ENCODE assay signal across 14 mouse cellular contexts in the genomic region with DNA sequence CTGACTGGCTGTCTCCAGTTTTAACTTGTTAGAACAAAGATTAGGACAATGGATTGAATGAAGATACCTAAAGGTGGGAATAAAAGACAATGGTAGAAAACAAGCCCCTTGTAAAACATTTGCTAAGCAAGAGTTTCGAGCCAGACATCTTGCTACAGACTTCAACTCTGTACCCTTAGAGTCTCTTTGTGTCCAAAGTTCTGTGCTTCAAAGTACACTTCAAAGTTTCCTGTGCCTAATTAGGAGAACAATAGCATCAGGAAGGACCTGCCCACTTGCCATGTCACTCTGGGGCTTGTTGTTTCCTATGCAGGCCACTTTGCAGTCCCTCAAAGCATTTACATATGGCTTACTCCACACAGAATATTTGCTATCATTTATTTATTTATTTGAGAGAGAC. TPM values are rescaled to one million over a fixed set of nuclear protein-coding genes. Genes with fewer than 3 reads are reported as not detected.
DNase-seq lines count a peak whose midpoint lies in the region; ATAC-seq and TF ChIP-seq lines count a peak whose summit lies in the region.
"Had no signal": no experiment of that assay in that cellular context is flagged by ENCODE, and none has a peak within 500 bp of the region (broad histone marks: within the 10 kb centered on the region; RNA-seq: fewer than 3 reads in every experiment).

No protein-coding gene starts in this region.

- 72% methylated on average over 1 of the region's 1 CpGs for WGBS in embryonic facial prominence, embryonic 14.5 days
- 64% methylated on average over 1 of the region's 1 CpGs for WGBS in kidney, embryonic 16.5 days

- H3K4me1 ChIP-seq in embryonic facial prominence, embryonic 14.5 days (ENCODE audit: control insufficient read depth, insufficient read depth, low read length) = peaks cover 9% of the 10 kb centered on the region; the same call in 1 of the 2 replicates
- H3K4me1 ChIP-seq in kidney, embryonic 16.5 days (ENCODE audit: insufficient read depth, low read length) = peaks cover 10% of the 10 kb centered on the region
- H3K4me1 ChIP-seq: midbrain, embryonic 15.5 days had no signal

- DNase-seq in left cerebral cortex, adult 2 months (ENCODE audit: extremely low spot score in 1 of 2, low spot score in 2 of 2) = no peak
- no peak for DNase-seq in left cerebral cortex, postnatal 14 days (ENCODE audit: low spot score in 2 of 2)
- peak; percentile 91 for DNase-seq in ES-CJ7 (ENCODE audit: low read depth, low spot score)
- no peak for DNase-seq in embryonic facial prominence, embryonic 14.5 days (ENCODE audit: low spot score)
- DNase-seq in spleen, postnatal 10 days (ENCODE audit: low spot score in 2 of 2) = no peak
- no peak for DNase-seq in left cerebral cortex, postnatal 36 days (ENCODE audit: low spot score in 2 of 2)
- no peak for DNase-seq in frontal cortex, postnatal 10 days (ENCODE audit: low spot score in 2 of 2)
- DNase-seq: adrenal gland, postnatal 14 days; cerebellum, adult 2 months; thymus, postnatal 14 days had no signal

- no peaks in the 10 kb centered on the region for H3K36me3 ChIP-seq in embryonic facial prominence, embryonic 14.5 days (ENCODE audit: control insufficient read depth, insufficient read depth, low read length)
- H3K36me3 ChIP-seq in kidney, embryonic 16.5 days (ENCODE audit: insufficient read depth, low read length) = no peaks in the 10 kb centered on the region
- H3K36me3 ChIP-seq: embryonic facial prominence, embryonic 15.5 days; midbrain, embryonic 15.5 days had no signal

- H3K4me3 ChIP-seq in left cerebral cortex, adult 2 months = no peak overlapping the region
- H3K4me3 ChIP-seq in embryonic facial prominence, embryonic 14.5 days (ENCODE audit: low read depth, low read length) = no peak overlapping the region
- no peak overlapping the region for H3K4me3 ChIP-seq in kidney, embryonic 16.5 days (ENCODE audit: low read length)
- H3K4me3 ChIP-seq: embryonic facial prominence, embryonic 15.5 days; limb, embryonic 13.5 days; midbrain, embryonic 15.5 days had no signal

- no peak for TF ChIP-seq CTCF in left cerebral cortex, adult 2 months (IDR thresholded peaks at IDR 0.05)

- no peaks in the 10 kb centered on the region for H3K27me3 ChIP-seq in embryonic facial prominence, embryonic 14.5 days (replicated peaks; ENCODE audit: control insufficient read depth, insufficient read depth, low read length)
- no peaks in the 10 kb centered on the region for H3K27me3 ChIP-seq in kidney, embryonic 16.5 days (ENCODE audit: insufficient read depth, low read length)
- H3K27me3 ChIP-seq: embryonic facial prominence, embryonic 15.5 days; limb, embryonic 13.5 days; midbrain, embryonic 15.5 days had no signal

- H3K9ac ChIP-seq in embryonic facial prominence, embryonic 14.5 days (ENCODE audit: low read depth, low read length) = no peak overlapping the region
- no peak overlapping the region for H3K9ac ChIP-seq in kidney, embryonic 16.5 days (replicated peaks; ENCODE audit: low read length)
- H3K9ac ChIP-seq: embryonic facial prominence, embryonic 15.5 days; limb, embryonic 13.5 days; midbrain, embryonic 15.5 days had no signal

- H3K9me3 ChIP-seq in embryonic facial prominence, embryonic 14.5 days (ENCODE audit: control insufficient read depth, low read length) = no peaks in the 10 kb centered on the region
- H3K9me3 ChIP-seq in kidney, embryonic 16.5 days (ENCODE audit: low read length) = no peaks in the 10 kb centered on the region
- H3K9me3 ChIP-seq: embryonic facial prominence, embryonic 15.5 days; limb, embryonic 13.5 days; midbrain, embryonic 15.5 days had no signal

- intact Hi-C loops in left cerebral cortex, adult 2 months (cut with DNase I) = no loop called here
- intact Hi-C loops in left cerebral cortex, postnatal 14 days (cut with DNase I) = no loop called here
- intact Hi-C loops in left cerebral cortex, postnatal 36 days (cut with DNase I) = no loop called here

- ATAC-seq in embryonic facial prominence, embryonic 14.5 days (ENCODE audit: low read depth) = no peak
- no peak for ATAC-seq in kidney, embryonic 16.5 days (ENCODE audit: low FRiP score, low TSS enrichment)
- ATAC-seq: midbrain, embryonic 15.5 days had no signal

- peak overlapping the region; percentile 42 for H3K27ac ChIP-seq in left cerebral cortex, adult 2 months
- H3K27ac ChIP-seq in embryonic facial prominence, embryonic 14.5 days (replicated peaks; ENCODE audit: low read depth, low read length) = 0 out of 2 replicates have a peak overlapping the region, but pooled peaks have one; percentile 33
- H3K27ac ChIP-seq in kidney, embryonic 16.5 days (ENCODE audit: low read length) = peak overlapping the region; percentile 79
- H3K27ac ChIP-seq: embryonic facial prominence, embryonic 15.5 days; limb, embryonic 13.5 days; midbrain, embryonic 15.5 days had no signal

- no peak overlapping the region for H3K4me2 ChIP-seq in embryonic facial prominence, embryonic 14.5 days (ENCODE audit: low read depth, low read length)
- H3K4me2 ChIP-seq in kidney, embryonic 16.5 days (replicated peaks; ENCODE audit: low read depth, low read length) = no peak overlapping the region; the same call in 1 of the 2 replicates
- H3K4me2 ChIP-seq: embryonic facial prominence, embryonic 15.5 days; limb, embryonic 13.5 days; midbrain, embryonic 15.5 days had no signal

RNA-seq across cellular contexts. Expression of gene Lcmt1, which starts 33.3 kb away (rescaled TPM):
- 10 to 100 TPM; 82.1 to 88.2 TPM for total RNA-seq in left cerebral cortex, adult 2 months (2021)
- 10 to 100 TPM; 83.3 to 91.9 TPM for total RNA-seq in left cerebral cortex, postnatal 14 days (2021)
- 40.1 and 45.6 TPM in 2 replicates for polyA plus RNA-seq in embryonic facial prominence, embryonic 14.5 days (2014; fragmentation: Nextera tagmentation; extraction: Ambion mirVana)
- 58.5 and 59.9 TPM in 2 replicates for polyA plus RNA-seq in kidney, embryonic 16.5 days (2015; fragmentation: Nextera tagmentation; extraction: Ambion mirVana)
- total RNA-seq in left cerebral cortex, postnatal 36 days (2021) = 10 to 100 TPM; 79.2 to 89.2 TPM

RNA-seq across cellular contexts. Expression of gene Arhgap17, which starts 33.4 kb away (rescaled TPM):
- 10 to 100 TPM; 20.3 to 22.1 TPM for total RNA-seq in left cerebral cortex, adult 2 months (2021)
- total RNA-seq in left cerebral cortex, postnatal 14 days (2021) = 10 to 100 TPM; 16.9 to 20.9 TPM
- 24.4 and 24.6 TPM in 2 replicates for polyA plus RNA-seq in embryonic facial prominence, embryonic 14.5 days (2014; fragmentation: Nextera tagmentation; extraction: Ambion mirVana)
- 21.3 and 26.9 TPM in 2 replicates for polyA plus RNA-seq in kidney, embryonic 16.5 days (2015; fragmentation: Nextera tagmentation; extraction: Ambion mirVana)
- total RNA-seq in left cerebral cortex, postnatal 36 days (2021) = 10 to 100 TPM; 11.6 to 18.0 TPM
